Mouse (Mus musculus): ENCODE measurements at regions not wholly inside any gene's neighbourhood (a gene's known extent, or its start where the extent isn't known, plus 50 kb on each side); places are given as distances from the start of the nearest gene placed in this dataset.
"Not testable (repeated sequence)": the region's sequence is repeated elsewhere in the genome, so short reads cannot be mapped to it uniquely, and the experiment has no call there.

GRCm38 (mm10) chr10:15321480-15321879 is 603.5 kb upstream of the Gje1 start:
- ATAC-seq, result no peak

GRCm38 (mm10) chr10:15317017-15317607 is 599.1 kb upstream of the Gje1 start:
- ATAC-seq, result no peak

GRCm38 (mm10) chr10:15310650-15311049 is 592.6 kb upstream of the Gje1 start:
- no peak for ATAC-seq

- no peak for ATAC-seq
Observed at GRCm38 (mm10) chr10:15305811-15306473, 587.9 kb upstream of the Gje1 start.

GRCm38 (mm10) chr10:15300199-15301085 is 582.4 kb upstream of the Gje1 start:
- peak; percentile 85 for ATAC-seq

GRCm38 (mm10) chr10:15299331-15300198 is 581.6 kb upstream of the Gje1 start:
- no peak for ATAC-seq

- no peak for ATAC-seq
Observed at GRCm38 (mm10) chr10:15297257-15297656, 579.2 kb upstream of the Gje1 start.

GRCm38 (mm10) chr10:15294125-15294524 is 576.1 kb upstream of the Gje1 start:
- no peak for ATAC-seq

- ATAC-seq, result not testable (repeated sequence)
Observed at GRCm38 (mm10) chr10:15263337-15263736, 545.3 kb upstream of the Gje1 start.

- ATAC-seq, result not testable (repeated sequence)
Observed at GRCm38 (mm10) chr10:15262282-15262681, 544.3 kb upstream of the Gje1 start.

- no peak for ATAC-seq
Observed at GRCm38 (mm10) chr10:15249402-15250086, 531.5 kb upstream of the Gje1 start.

GRCm38 (mm10) chr10:15248899-15249298 is 530.9 kb upstream of the Gje1 start:
- ATAC-seq, result no peak

GRCm38 (mm10) chr10:15244376-15245262 is 526.6 kb upstream of the Gje1 start:
- ATAC-seq, result no peak

- no peak for ATAC-seq
Observed at GRCm38 (mm10) chr10:15243460-15243859, 525.4 kb upstream of the Gje1 start.

GRCm38 (mm10) chr10:15218883-15219282 is 500.9 kb upstream of the Gje1 start:
- ATAC-seq, result no peak

- no peak for ATAC-seq
Observed at GRCm38 (mm10) chr10:15179585-15179984, 461.6 kb upstream of the Gje1 start.

- ATAC-seq, result no peak
Observed at GRCm38 (mm10) chr10:15174421-15174820, 456.4 kb upstream of the Gje1 start.

- no peak for ATAC-seq
Observed at GRCm38 (mm10) chr10:15172558-15172957, 454.5 kb upstream of the Gje1 start.

GRCm38 (mm10) chr10:15140703-15141102 is 422.7 kb upstream of the Gje1 start:
- ATAC-seq, result no peak
